Mouse (Mus musculus) hindbrain, postnatal 0 days (tissue): Measurements from ENCODE around the gene Ryr1. TPM values are rescaled to one million over a fixed set of nuclear protein-coding genes. Genes with fewer than 3 reads are reported as not detected.
"Not testable (repeated sequence)": the region's sequence is repeated elsewhere in the genome, so short reads cannot be mapped to it uniquely, and the experiment has no call there.

Experiments
- ATAC-seq: fragments of 200-750 bp; cut with Nextera tagmentation; 2 replicates; pipeline ENCODE4 v1.8.0; 2017; ENCODE audit warnings: mild to moderate bottlenecking, moderate TSS enrichment, moderate library complexity
- DNase-seq: peaks from one replicate; pipeline ENCODE4 v3.0.0-alpha.2; 2015; ENCODE audit warnings: low spot score
- H3K27ac ChIP-seq: fragments of 300-500 bp; sonication (generic); 2 replicates; pipeline ENCODE4 v1.5.1; 2014; ENCODE audit warnings: mild to moderate bottlenecking
- H3K27me3 ChIP-seq: fragments of 300-500 bp; sonication (generic); 2 replicates; pipeline ENCODE4 v1.6.1; 2014; ENCODE audit warnings: low read length, mixed read lengths; ENCODE audit not compliant: insufficient read depth
- H3K36me3 ChIP-seq: fragments of 300-500 bp; sonication (generic); 2 replicates; pipeline ENCODE4 v1.6.1; 2014; ENCODE audit warnings: low read length, mixed read lengths; ENCODE audit not compliant: insufficient read depth
- H3K4me1 ChIP-seq: fragments of 300-500 bp; sonication (generic); 2 replicates; pipeline ENCODE4 v1.6.1; 2014; ENCODE audit warnings: antibody characterized with exemption, low read length, mixed read lengths; ENCODE audit not compliant: insufficient read depth
- H3K4me2 ChIP-seq: fragments of 300-500 bp; sonication (generic); 2 replicates; pipeline ENCODE4 v1.6.1; 2014; ENCODE audit warnings: low read depth, mild to moderate bottlenecking, low read length, moderate library complexity, mixed read lengths
- H3K4me3 ChIP-seq: fragments of 300-500 bp; sonication (generic); 2 replicates; pipeline ENCODE4 v1.5.1; 2014; ENCODE audit warnings: low read length
- H3K9ac ChIP-seq: fragments of 300-500 bp; sonication (generic); replicated peaks from 2 replicates; pipeline ENCODE4 v1.6.1; 2014; ENCODE audit warnings: mild to moderate bottlenecking, low read length, moderate library complexity, mixed read lengths
- H3K9me3 ChIP-seq: fragments of 300-500 bp; sonication (generic); 2 replicates; pipeline ENCODE4 v1.6.1; 2016; ENCODE audit warnings: low read length, mixed read lengths
- CTCF ChIP-seq: IDR thresholded peaks from 2 replicates; pipeline ENCODE4 v1.5.1; 2016; ENCODE audit warnings: antibody characterized with exemption, control low read depth, low read depth
- WGBS: fragments of 180-500 bp; shearing (Covaris S2); extraction: QIAGEN DNeasy Blood & Tissue Kit; methylation state at CpG from one replicate; pipeline ENCODE4 v1.1.7; 2014; 5-methylcytosine and 5-hydroxymethylcytosine counted together
- polyA plus RNA-seq: library from polyadenylated mRNA; unstranded; fragments of >200 nt; fragmentation: Nextera tagmentation; extraction: Ambion mirVana; gene quantifications from 2 replicates; pipeline ENCODE4 v1.2.1, GENCODE M21; 2015
- total RNA-seq: library from RNA; depleted of rRNA; stranded (reverse); fragments of >200 nt; gene quantifications from 2 replicates; pipeline ENCODE4 v1.2.3, GENCODE M21; 2014

The Ryr1 gene
- total and polyA plus RNA-seq, 2 experiments from 2014 or later = 5.0 to 12.5 TPM

- TF ChIP-seq CTCF = no peak
- ATAC-seq = no peak; the same call in 1 of the 2 replicates
- H3K9ac ChIP-seq = no peak overlapping the region
- peak overlapping the region; percentile 54 for H3K27ac ChIP-seq
- peak overlapping the region; percentile 63 for H3K4me2 ChIP-seq
- no peak overlapping the region for H3K4me3 ChIP-seq
- no peaks in the 10 kb centered on the region for H3K27me3 ChIP-seq
- 0 out of 2 replicates have a peak, but pooled peaks cover 5% of the 10 kb centered on the region for H3K4me1 ChIP-seq
- WGBS = 17% methylated on average over 12 of the region's 12 CpGs
- no peaks in the 10 kb centered on the region for H3K9me3 ChIP-seq
- DNase-seq = peak; percentile 69
- no peaks in the 10 kb centered on the region for H3K36me3 ChIP-seq
Measured at GRCm38 (mm10) chr7:29070364-29071168, 54.4 kb downstream of the Ryr1 start.

- ATAC-seq = no peak
- DNase-seq = no peak
- H3K36me3 ChIP-seq = no peaks in the 10 kb centered on the region
- no peak overlapping the region for H3K4me3 ChIP-seq
- no peak overlapping the region for H3K9ac ChIP-seq
- H3K27ac ChIP-seq = no peak overlapping the region
- H3K27me3 ChIP-seq = no peaks in the 10 kb centered on the region
- TF ChIP-seq CTCF = no peak
- no peak overlapping the region for H3K4me2 ChIP-seq
- 0 out of 2 replicates have a peak, but pooled peaks cover 5% of the 10 kb centered on the region for H3K4me1 ChIP-seq
- 14% methylated on average over 15 of the region's 15 CpGs for WGBS
- no peaks in the 10 kb centered on the region for H3K9me3 ChIP-seq
Measured at GRCm38 (mm10) chr7:29067758-29068157, 57.2 kb downstream of the Ryr1 start.

GRCm38 (mm10) chr7:29063476-29063875 lies 61.5 kb downstream of the Ryr1 start:
- not testable (repeated sequence) for H3K27me3 ChIP-seq, H3K9me3 ChIP-seq, H3K4me1 ChIP-seq, H3K4me2 ChIP-seq, H3K27ac ChIP-seq, H3K9ac ChIP-seq, H3K36me3 ChIP-seq, H3K4me3 ChIP-seq, ATAC-seq, DNase-seq
- 69% methylated on average over 7 of the region's 7 CpGs for WGBS

DNA sequence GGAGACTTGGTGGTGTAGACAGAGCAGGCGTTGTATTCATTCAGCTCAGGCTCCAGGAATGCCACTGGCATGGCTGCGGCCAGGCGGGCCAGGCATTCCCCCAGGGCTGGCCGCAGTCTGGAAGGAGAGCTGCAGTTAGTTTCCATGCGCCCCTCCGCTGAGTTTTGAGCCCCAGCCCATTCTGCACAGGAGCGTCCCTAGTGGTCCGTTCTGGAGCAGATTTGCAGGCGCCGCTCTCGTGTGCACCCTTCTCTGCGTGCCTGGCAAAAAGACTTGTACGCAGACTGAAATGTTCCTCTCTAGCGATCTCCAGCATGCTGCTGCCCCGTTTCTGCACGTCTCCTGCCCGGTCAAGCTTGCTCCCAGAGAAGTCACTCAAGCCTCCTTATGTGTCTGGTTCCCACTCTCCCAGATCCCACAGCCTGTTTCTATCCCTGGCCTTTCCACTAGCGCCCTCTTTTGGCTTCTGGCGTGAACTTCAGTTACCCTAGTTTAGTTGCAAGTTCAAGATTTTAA lies 63.4 kb downstream of the Ryr1 start:
- 7% methylated on average over 19 of the region's 19 CpGs for WGBS
- no peaks in the 10 kb centered on the region for H3K27me3 ChIP-seq
- H3K27ac ChIP-seq = peak overlapping the region; percentile 26; the same call in 1 of the 2 replicates

DNA sequence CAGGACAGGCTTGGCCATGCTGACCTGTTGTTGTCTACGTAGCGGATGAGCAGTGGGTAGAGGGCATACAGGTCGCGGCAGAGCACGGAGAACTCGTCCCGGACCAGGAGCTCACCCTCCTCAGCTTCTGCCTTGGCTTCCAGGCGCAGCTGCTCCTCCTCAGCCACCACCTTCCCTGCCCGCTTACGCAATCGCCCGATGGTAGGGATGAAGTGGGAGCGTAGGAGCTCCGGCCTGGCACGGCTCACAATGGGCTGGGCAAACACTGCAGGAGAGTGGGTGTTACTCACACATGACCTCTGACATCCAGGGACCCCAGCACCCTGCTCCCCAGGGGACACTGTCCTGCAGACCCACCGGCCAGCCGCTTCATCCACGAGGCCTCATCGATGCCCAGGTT lies 65.5 kb downstream of the Ryr1 start:
- H3K4me2 ChIP-seq = no peak overlapping the region
- H3K36me3 ChIP-seq = no peaks in the 10 kb centered on the region
- ATAC-seq (no peak), DNase-seq (no peak)
- H3K27me3 ChIP-seq = peaks cover under 1% of the 10 kb centered on the region; the same call in 1 of the 2 replicates
- no peaks in the 10 kb centered on the region for H3K9me3 ChIP-seq
- H3K4me1 ChIP-seq = no peaks in the 10 kb centered on the region
- H3K9ac ChIP-seq = no peak overlapping the region
- TF ChIP-seq CTCF = no peak
- 87% methylated on average over 19 of the region's 19 CpGs for WGBS
- H3K4me3 ChIP-seq = no peak overlapping the region
- H3K27ac ChIP-seq = no peak overlapping the region

More for the DNA sequence above, 63.4 kb downstream of the Ryr1 start:
- no peak overlapping the region for H3K4me3 ChIP-seq
- no peaks in the 10 kb centered on the region for H3K4me1 ChIP-seq
- TF ChIP-seq CTCF = peak; percentile 68
- H3K9ac ChIP-seq = no peak overlapping the region
- DNase-seq (peak; percentile 73), ATAC-seq (peak; percentile 83)
- no peaks in the 10 kb centered on the region for H3K9me3 ChIP-seq
- no peaks in the 10 kb centered on the region for H3K36me3 ChIP-seq
- 0 out of 2 replicates have a peak overlapping the region, but pooled peaks have one; percentile 5 for H3K4me2 ChIP-seq

DNA sequence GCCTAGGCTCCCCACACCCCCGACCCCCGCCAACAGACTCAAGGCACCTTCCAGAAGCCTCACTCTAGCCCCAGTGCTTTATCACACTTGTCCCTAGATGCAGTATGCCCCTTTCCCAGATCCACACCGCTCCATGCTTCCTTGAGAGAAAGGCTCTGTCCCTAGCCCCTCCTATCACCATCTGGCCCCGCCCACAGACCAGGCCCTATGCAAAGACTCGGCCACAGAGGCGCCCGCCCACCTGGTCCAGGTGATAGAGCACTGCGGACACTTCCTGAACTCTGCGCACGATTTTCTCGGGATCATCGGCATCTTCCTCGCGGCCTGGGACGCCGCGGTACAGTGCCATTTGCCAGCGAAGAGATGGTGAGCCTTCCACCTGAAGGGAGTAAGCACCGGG lies 72.2 kb downstream of the Ryr1 start:
- H3K4me3 ChIP-seq = no peak overlapping the region
- 7% methylated on average over 19 of the region's 19 CpGs for WGBS
- TF ChIP-seq CTCF = no peak
- H3K4me2 ChIP-seq = 0 out of 2 replicates have a peak overlapping the region, but pooled peaks have one; percentile 6
- H3K27ac ChIP-seq = no peak overlapping the region
- H3K36me3 ChIP-seq = no peaks in the 10 kb centered on the region
- peaks cover 26% of the 10 kb centered on the region for H3K27me3 ChIP-seq
- H3K4me1 ChIP-seq = no peaks in the 10 kb centered on the region; the same call in 1 of the 2 replicates
- no peak for DNase-seq
- no peak for ATAC-seq
- no peaks in the 10 kb centered on the region for H3K9me3 ChIP-seq
- no peak overlapping the region for H3K9ac ChIP-seq

- DNase-seq = peak; percentile 88
Measured at GRCm38 (mm10) chr7:29050797-29051196, 74.2 kb downstream of the Ryr1 start.

More at GRCm38 (mm10) chr7:29050797-29051196, 74.2 kb downstream of the Ryr1 start:
- no peak overlapping the region for H3K4me2 ChIP-seq
- H3K27ac ChIP-seq = no peak overlapping the region
- TF ChIP-seq CTCF = peak; percentile 91
- no peak for ATAC-seq
- WGBS = 36% methylated on average over 2 of the region's 2 CpGs
- no peaks in the 10 kb centered on the region for H3K9me3 ChIP-seq
- H3K4me3 ChIP-seq = no peak overlapping the region
- H3K27me3 ChIP-seq = peaks cover 26% of the 10 kb centered on the region
- H3K36me3 ChIP-seq = no peaks in the 10 kb centered on the region
- H3K4me1 ChIP-seq = no peaks in the 10 kb centered on the region; the same call in 1 of the 2 replicates
- H3K9ac ChIP-seq = no peak overlapping the region
